Mouse (Mus musculus): Measurements from ENCODE around the gene Sptbn1.

The Sptbn1 gene

DNA sequence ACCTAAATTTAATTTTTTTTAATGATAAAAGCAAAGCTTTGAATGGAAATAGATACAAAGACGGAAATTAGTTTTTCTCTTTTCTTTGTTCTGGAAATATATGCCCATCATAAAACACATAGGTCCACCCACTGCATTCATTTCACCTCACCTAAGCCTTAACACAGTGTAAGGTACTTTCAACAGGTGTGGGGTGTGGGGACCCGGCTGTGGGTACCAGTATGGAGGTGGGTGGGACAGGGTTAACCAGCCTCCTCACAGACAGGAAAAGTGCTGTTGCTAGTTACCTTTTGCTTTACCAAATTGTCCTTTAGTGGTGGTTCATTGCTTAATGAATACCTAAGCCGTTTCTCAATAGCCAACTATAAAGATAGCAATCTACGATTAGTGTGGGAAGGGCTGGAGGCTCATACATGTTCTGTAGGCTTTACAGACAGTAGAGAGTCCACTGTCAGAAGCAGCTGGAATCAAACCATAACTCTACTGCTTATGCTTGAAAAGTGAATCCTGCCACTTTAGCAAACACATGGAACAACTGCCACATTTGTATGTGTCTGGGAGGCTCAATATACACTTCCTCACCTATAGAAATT, 96.3 kb downstream of the Sptbn1 start:
- no peak for DNase-seq (ENCODE audit: low spot score in 2 of 2)

DNA sequence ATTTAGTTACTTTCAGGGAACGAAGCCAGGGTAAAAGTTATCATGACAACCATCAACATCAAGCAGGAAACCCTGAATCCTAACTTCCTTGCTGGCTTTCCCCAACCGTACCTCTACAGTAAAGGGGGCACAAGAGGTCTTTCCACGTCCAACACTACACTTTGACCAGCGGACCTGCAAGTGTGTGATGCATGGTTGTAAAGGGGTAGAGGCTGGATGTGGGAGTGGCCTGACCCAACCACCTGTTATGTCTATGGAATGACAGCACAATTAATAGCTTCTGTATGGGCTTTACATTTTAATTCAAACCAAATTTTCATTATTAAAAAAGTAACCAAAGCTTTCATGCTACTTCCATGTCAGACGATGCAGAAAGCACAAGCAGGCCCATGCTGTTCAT, 96.8 kb downstream of the Sptbn1 start:
- no peak for DNase-seq (ENCODE audit: low spot score in 2 of 2)

DNA sequence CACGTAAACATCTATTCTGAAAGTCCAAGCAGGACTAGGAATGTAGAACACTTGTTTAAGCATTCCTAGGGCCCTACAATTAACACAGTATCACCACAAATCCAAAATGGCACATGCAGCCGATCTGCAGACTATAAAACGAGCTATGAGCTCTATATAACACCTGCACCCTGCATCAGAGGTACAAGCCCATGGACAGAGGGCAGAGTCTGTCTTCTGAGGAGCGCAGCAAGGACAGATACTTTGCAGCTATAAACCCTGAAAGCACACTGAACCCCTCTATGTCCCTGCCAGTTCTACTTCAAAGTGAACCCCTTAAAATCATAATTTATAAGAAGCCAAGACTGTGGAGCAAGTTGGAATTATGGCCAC, 101.4 kb downstream of the Sptbn1 start:
- no peak for DNase-seq (ENCODE audit: low spot score in 2 of 2)

DNA sequence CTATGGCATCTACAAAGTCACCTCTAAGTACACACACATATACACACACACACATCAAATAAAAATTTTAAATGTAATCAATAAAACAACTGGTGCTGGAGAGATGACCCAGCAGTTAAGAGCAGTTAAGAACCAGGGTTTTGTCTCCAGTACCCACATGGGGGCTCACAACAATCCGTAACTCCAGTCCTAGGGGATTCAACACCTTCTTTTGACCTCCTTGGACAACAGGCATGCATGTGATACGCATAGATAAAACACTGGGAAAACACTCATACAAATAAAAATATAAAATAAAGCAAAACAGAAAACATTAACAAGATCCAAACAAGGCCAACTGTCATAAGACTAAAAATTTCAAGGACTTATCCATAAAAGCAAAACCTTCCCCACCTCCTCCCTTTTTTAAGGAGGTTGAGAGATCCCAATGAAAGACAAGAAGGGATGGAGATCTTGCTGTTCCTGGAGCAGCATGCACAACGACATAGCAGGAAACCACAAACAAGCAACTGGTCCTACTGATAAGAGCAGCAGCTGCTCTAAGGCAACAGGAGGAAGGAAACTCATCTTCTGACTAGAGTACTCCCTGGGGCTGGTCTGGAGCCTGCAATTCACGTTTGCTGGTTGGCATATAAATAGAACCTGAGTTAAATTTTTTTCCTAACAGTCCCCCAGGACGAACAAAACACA, 102.0 kb downstream of the Sptbn1 start:
- no peak for DNase-seq (ENCODE audit: low spot score in 2 of 2)

DNA sequence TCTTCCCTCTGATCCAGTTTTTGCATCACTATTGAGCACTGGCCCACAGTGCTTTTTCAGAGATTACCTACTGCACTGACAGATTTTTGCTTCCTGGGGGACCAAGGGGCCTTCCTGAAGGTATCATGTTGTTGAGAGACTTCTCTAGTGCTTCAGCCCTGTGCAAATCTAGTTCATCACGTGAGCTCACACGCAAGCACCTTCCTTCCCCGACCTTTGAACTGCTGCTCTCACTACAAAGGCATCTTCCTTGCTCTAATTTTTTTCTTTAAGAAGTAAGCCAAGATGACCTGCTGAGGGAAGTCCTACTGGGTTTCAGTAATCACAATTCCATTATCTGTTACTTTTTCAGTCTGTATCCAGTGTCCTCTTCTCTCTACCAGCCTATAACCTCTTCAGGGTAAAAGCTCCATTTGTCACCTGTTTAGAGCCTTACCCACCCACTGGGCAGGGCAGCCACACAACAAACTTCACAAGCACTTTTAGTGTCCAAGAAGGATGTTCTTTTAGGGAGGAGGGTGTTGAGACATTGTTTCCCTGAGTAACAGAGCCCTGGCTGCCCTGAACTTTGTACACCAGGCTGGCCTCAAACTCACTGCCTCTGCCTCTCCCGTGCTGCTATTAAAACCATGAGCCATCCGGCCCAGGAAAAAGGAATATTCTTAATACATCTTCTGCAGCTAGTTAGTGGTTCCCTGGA, 103.3 kb downstream of the Sptbn1 start:
- DNase-seq (ENCODE audit: low spot score in 2 of 2), result no peak

DNA sequence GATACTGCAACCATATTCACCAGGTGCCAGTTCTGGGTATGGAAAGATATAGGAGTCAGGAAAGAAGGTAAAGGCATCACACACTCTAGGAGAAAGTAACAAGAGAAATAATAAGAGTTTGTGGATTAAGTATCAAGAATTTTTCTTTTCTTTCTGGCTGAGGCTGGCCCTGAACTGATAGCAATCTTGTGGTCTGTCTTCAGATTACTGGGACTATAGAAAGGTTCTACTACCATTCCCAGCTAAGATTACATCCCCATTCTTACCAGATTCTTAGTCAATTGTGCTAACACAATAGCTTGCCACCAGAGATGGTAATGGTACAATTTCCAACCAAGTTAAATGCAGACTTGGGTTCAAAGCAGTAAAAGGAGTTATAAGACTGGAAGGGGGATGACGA, 104.1 kb downstream of the Sptbn1 start:
- no peak for DNase-seq (ENCODE audit: low spot score in 2 of 2)

DNA sequence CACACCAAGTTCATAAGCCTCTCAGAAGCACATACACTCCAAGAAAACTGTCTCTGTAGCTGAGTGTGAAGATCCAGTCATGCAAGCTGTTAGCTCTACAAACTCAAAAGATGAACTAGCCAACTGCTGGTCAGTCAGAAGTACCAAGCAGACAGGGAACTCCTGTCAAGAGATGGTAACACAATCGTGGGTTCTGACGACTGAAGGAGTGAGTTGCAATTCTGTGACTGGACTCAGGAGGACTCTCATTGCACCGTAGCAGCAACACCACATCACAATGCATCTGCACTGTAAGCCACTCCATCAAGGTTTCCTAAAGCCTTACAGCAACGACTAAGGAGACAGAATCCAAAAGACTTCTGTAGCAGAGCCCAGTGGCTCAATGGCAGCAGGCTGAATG, 104.9 kb downstream of the Sptbn1 start:
- DNase-seq (ENCODE audit: low spot score in 2 of 2), result no peak

DNA sequence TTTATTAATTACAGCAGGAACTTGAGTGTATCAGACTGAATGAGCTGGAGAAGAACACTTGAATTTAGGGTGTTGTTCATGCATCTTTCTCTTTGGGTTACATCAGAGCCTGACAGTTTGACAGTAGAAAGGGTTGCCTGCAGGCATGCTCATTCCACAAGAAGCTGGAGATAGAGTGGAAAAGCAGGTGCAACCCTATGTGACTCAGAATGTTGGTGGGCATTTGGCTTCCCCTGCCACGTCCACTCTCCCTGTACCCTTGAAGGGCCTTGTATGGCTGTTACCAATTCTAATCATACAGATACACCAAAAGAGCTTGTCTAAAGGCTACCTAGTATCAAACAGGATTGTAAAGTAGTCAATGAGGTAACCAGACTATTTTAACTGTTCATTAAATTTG, 106.2 kb downstream of the Sptbn1 start:
- DNase-seq (ENCODE audit: low spot score in 2 of 2), result no peak

DNA sequence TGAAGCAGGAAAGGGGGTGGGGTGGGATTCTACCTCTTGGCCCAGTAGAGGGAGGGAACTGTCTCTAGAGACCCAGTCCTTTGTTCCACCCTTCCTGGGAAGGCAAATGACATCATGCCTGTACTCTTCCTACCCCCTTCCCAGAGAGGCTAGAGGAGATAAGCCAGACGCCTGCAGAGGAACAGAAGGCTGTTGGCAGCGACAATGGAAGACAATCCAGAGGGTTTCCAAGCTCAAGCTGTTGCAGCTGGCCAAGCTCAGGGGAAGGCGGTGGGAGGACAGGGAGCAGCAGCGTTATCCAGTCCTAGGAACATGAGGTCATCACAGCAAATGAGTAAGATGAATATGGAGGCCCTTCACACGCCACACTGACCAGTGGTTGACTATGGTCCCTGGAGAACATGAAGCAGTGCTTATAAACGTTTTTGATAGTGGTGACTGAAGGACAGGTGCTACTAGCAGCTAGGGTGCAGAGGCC, 106.8 kb downstream of the Sptbn1 start:
- DNase-seq (ENCODE audit: low spot score in 2 of 2), result no peak

DNA sequence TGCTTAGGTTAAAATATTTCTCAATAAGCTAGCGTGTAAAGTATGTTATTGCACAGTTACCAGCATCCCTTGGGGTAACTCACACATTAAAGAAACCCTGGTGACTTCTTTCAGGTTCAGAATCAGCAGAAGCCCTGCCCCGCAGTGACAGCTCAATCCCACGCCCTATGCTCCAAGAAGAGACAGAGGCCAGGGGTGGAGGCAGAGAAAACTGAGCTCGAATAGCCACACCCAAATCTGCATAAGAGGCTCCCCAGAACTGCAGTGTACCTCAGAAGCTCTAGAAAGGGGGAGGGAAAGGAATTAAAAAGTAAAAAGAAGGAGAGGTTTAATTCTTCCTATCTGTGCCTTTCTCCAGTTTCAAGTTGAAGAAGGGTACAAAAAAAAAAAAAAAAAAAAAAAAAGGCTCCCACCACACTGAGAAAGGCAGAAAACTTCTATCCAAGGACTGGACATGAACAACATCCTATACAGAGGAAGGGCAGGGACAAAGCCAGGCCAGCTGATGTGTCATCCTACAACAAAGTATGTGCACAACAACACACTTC, 107.3 kb downstream of the Sptbn1 start:
- no peak for DNase-seq (ENCODE audit: low spot score in 2 of 2)

DNA sequence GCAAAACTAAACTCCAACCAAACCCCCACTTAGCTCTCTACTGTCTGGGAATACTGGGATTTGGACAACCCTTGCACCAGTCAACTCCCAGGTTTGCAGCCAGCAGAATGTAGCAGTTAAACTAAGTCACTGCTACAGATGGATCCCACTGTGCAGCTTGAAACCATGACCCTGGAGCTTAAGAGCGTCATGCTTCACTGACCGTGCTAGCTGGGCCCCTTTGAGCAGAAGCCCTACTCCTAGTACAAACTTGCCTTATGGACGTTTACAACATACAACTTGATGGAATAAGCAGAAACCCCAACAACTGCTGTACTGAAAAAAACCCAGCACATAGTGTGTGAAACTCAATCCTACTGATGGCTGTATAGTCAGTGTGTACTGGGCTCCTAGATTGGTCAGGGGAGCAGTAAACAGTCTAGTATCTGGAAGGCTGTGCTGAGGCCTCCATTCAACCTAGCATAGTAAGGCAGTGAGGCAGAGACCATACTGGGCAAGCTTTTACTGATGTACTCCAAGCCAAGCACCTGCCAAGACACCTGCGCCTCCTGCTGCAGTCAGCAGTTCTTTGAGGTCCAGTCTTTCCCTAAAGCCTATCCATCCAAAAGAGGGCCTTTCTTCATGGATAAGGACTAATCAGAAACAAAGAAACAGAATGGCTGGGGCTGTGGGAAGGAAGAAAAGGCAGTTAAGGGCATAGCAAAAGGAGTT, 108.3 kb downstream of the Sptbn1 start:
- no peak for DNase-seq (ENCODE audit: low spot score in 2 of 2)

DNA sequence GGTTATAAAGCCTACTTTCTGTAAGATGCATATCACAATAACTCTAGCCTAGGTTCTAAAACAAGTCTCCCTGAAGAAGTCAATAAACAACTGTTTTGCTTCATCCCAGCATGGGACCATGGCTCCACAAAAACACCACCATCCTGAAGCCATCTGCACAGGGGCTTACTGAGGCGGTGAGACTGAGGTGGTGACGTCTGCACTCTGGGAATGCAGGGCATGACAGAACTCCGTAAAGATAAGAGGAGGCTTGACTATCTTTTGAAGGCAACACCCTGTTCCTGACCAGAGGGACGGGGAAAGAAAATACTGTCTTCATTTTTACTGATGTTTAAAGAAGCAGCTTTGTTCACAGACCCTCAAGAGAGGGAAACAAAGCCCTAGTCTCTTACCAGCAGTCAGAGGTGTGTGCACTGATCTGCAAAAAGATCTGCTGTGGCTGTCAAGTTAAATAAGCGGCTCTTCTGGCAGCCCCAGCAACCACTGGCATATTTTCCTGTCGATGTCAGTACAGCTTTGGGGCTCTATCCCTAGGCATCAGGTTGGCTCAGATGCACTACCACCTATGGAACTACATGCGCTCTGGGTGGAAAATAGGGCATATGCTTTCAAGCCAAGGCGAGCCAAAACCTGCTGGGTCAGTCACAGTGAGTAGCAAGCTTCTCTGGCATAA, 109.8 kb downstream of the Sptbn1 start:
- DNase-seq (ENCODE audit: low spot score in 2 of 2), result no peak

DNA sequence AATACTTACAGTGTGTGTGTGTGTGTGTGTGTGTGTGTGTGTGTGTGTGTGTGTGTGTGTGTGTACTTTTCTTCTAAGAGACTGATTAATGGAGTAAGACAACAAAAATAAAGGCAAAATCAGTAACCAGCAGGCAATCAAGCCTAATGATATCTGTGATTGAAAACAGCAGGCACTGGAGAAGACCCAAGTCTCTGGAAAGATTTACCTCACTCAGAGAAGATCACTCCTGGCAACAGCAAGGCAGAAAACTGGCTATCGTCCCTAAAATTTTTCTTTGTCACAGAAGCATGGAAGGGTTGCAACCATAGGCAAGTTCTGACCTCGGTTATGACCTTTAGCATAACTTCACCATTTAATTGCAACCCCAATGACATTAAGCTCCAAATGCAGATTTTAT, 112.1 kb downstream of the Sptbn1 start:
- DNase-seq (ENCODE audit: low spot score in 2 of 2), result no peak

DNA sequence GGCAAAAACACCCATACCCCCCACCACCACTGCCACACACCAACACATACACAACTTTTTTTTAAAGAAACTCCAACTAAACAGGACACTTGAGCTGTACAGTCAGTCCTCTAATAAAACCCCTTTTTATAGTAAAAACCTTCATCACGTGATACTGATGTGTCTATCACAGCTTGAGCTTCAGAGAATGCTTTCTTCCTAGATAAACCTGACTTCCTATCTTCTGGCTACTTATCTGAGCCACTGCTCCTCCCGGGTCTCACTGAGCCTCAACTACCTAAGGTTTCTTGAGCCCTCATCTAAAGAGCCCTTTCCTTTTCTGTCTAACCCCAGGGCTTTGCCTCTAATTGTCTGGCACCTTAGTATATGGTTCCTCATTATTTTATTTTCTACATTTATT, 113.0 kb downstream of the Sptbn1 start:
- DNase-seq (ENCODE audit: low spot score in 2 of 2), result no peak

DNA sequence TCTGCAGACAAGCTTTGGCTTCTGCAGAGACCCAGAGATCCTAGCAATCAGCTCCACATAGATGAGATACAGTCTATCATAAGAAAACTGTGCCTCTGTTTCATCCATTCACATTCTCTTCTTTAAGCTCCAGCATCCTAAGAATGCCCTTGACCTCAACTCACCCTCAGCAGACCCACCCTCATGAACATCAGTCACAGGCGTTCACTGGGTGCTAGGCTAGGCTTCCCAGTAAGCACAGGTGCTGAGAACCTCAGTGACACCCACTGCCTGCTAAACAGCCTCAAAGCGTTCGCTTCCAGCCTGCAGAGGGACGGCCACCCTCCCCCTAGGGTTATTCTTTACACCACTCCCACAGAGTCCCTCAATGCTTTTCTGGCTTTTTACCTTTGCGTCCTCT, 119.1 kb downstream of the Sptbn1 start:
- DNase-seq (ENCODE audit: low spot score in 2 of 2), result no peak

DNA sequence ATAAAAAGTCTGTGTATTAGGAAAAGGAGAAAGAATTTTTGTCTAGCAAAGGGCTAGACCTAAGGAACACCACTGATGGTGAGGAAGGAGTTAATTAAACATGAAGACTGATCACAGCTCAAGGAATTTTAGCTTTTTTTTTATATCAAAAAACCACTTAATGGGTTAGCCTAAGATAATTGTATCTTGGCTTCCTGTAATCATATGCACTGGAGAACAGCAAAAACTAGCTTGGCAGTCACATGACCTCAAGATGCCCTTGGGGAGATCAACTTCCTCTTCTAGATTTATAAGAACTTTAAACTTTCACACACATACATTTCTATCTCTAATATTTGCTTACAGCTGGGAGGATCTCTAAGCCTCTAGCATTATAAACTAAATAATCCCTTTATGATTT, 119.6 kb downstream of the Sptbn1 start:
- no peak for DNase-seq (ENCODE audit: low spot score in 2 of 2)

DNA sequence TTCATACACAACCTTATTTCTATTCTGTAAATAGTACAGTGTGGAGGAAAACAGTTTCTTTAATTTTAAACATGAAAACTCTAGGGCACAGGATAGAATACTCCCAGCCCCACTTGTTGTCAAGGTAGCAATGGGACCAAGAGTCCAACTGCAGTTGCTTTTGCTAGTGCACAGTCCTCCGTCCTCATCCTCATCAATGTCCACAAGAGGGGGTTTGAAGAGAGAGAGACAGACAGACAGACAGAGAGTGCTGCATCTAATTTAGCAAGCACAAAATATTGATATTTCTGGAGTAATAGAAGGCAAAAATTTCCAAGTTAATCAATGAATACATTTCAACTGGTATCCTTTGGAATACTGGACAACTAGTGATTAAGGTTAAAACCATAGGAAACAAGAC, 120.1 kb downstream of the Sptbn1 start:
- no peak for DNase-seq (ENCODE audit: low spot score in 2 of 2)

DNA sequence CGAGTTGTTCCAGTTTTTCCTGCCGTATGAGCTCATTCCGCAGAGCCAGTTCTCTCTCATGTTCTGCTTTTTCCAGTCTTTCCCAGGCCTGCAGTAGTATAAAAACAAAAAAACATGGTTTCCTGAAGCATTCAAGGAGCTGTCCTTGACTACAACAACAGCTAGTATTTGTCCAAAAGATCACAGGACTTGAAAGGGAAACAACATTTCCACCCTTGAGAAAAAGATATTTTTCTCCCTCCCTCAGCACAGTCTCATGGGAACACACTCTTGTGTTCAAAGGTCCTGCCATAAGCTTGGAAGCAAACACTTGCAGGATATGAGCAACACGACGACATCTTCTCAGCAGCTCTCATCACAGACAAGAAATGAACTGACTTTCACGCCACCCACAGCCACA, 124.9 kb downstream of the Sptbn1 start:
- no peak for DNase-seq (ENCODE audit: low spot score in 2 of 2)

DNA sequence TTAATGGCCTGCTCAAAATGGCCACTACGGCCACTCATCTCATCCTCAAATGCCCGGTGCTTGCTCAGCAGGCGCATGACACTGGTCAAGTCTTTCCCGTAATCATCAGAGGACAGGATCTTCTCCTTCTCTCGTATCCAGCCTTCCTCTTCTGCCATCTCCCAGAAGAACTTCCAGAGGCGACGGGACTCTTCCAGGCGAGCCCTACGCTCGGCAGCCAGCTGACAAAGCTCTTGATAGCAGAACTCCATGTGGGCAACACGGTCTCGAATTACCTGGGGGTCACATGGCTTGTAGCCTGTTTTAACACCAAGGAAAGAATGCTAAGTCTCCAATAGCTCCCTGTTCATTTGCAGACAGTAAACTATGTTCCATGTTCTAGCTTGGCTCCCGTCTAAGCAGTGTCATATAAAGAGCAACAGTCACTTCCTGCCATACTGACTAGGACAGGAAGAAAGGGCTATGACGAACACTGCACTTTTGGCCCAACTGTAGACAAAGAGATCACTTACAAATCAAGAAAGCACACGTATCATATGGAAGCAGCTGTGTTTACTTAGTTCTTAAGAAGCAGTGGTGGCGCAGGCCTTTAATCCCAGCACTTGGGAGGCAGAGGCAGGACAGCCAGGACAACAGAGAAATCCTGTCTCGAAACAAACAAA, 128.7 kb downstream of the Sptbn1 start:
- no peak for DNase-seq (ENCODE audit: low spot score in 2 of 2)

DNA sequence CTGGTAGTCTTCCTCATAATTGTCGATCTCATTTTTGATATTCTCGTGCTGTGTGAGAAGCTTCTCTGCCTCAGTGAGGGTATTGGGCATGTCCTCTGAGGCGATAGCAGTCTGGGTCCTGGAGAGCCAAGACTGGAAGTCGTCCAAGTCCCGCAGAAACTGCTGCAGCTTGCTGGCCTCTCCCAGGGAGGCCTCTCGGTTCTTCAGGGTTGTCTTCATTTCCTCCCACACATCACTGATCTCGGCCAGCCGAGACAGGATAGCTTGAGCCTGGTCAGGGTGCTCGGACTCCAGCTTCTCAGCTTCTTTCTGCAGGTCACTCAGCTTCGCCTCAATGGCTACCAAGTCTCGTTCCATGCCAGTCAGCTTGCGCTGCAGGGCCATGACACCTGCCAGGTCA, 130.9 kb downstream of the Sptbn1 start:
- no peak for DNase-seq (ENCODE audit: low spot score in 2 of 2)

DNA sequence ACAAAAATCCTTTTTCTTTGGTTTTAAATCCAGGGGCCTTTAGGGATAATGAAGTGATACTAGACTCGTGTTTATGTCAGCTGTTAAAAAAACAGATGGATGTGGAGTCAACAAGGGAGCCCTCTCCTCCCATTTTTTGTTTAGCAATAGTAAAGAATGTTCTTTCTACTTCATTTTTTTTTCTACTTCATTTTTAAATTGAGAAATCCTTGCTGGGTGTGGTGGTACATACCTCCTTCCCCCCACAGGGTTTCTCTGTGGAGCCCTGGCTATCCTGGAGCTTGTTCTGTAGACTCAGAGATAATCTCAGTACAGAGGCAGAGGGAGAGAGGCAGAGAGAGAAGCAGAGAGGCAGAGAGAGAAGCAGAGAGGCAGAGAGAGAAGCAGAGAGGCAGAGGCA, 133.9 kb downstream of the Sptbn1 start:
- DNase-seq (ENCODE audit: low spot score in 2 of 2), result no peak

Data from spleen, postnatal 14 days (tissue).